Mouse (Mus musculus): ENCODE measurements around the gene Hist1h2bg. TPM values are rescaled to one million over a fixed set of nuclear protein-coding genes. Genes with fewer than 3 reads are reported as not detected.
A peak's percentile ranks its signal among the peaks of the same experiment; 100 is the strongest.

Gene Hist1h2bg
- total RNA-seq (2021) = 100 to 1,000 TPM; 105 to 116 TPM
- long read RNA-seq, experiment 1 = 0 reads
- long read RNA-seq, experiment 2 = 0 reads

DNA sequence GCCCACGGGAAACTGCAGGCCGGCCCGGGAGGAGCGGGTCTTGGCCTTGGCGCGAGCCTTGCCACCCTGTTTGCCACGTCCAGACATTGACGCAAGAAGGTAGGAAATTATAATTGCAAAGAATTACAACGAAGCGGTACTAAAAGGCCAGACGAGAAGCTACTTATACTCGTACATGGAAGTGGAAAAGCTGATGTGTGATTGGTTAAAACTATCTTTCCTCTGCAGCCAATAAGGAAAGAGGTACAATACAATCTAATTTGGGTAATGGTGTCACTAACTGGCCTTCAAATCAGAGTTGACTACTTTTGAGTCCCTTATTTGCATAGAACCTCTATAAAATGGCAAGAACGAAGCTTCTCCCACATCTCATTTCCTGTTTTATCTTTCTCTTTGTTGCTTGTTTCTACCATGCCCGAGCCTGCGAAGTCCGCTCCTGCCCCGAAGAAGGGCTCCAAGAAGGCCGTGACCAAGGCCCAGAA is at the start of gene Hist1h2bg, which contains the start of gene Hist1h2ae:
Gene Hist1h2bg (plus strand): TSS at position 375 of the 482 bp plus-strand sequence.
Gene Hist1h2ae (minus strand): TSS at position 199 of the 482 bp plus-strand sequence.
- DNase-seq = peak; percentile 53

DNA sequence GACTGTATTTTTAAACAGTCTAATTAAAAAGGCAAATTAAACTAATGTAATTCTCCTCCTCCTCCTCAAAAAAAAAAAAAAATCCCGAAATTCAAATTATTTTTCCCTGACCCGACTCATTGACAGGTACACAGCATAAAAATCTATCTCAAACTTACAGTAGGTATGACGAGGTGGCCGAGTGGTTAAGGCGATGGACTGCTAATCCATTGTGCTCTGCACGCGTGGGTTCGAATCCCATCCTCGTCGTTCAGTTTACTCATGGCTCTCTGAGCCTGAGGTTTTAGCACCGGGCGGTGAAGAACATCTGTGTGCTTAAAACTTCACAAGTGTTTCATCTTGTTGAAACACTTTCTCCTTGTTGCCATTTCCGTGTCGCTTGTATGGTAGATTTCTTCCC is 49.5 kb upstream of the Hist1h2bg start:
- DNase-seq = peak; percentile 81 to 84

GRCm38 (mm10) chr13:23523976-23524375 is 47.2 kb upstream of the Hist1h2bg start:
- DNase-seq = no peak

GRCm38 (mm10) chr13:23524654-23525053 is 46.5 kb upstream of the Hist1h2bg start:
- peak; percentile 84 to 86 for DNase-seq

- no peak for DNase-seq
Observed at GRCm38 (mm10) chr13:23525901-23526300, 45.3 kb upstream of the Hist1h2bg start.

- DNase-seq = peak; percentile 88 to 92
Observed at GRCm38 (mm10) chr13:23526312-23526711, 44.9 kb upstream of the Hist1h2bg start.

GRCm38 (mm10) chr13:23529005-23529404 is 42.2 kb upstream of the Hist1h2bg start:
- no peak for DNase-seq

DNA sequence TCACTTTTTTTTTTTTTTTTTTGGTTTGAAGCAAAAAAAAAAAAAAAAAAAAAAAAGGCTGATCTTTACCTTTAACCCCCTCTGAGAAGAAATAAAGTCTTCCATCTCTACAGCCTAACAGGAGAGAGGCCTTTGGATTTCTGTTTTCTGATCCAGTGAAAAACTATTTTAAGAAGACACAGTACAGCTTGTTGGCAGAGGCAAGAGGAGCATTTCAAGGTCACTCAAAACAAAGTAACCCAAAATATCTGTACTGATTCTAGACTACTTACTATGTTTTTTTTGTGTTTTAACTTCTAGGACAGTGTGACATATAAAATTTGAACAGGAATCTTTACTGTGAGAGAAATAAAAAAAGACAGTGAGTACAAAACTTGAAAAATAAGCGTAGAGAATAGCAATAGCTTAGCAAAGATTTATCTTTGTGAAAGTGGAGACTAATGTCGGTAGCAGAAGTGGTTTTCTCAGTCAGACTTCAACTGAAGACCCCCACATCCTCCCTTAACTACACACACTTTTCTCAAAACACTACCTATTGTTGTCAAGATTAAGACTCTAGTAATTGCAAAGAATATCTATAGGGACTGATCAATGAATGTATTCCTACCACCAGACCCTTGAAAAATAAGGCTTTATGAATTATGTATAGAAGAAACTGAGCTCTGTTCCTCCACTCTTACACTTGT is 41.6 kb upstream of the Hist1h2bg start:
- no peak for DNase-seq

DNA sequence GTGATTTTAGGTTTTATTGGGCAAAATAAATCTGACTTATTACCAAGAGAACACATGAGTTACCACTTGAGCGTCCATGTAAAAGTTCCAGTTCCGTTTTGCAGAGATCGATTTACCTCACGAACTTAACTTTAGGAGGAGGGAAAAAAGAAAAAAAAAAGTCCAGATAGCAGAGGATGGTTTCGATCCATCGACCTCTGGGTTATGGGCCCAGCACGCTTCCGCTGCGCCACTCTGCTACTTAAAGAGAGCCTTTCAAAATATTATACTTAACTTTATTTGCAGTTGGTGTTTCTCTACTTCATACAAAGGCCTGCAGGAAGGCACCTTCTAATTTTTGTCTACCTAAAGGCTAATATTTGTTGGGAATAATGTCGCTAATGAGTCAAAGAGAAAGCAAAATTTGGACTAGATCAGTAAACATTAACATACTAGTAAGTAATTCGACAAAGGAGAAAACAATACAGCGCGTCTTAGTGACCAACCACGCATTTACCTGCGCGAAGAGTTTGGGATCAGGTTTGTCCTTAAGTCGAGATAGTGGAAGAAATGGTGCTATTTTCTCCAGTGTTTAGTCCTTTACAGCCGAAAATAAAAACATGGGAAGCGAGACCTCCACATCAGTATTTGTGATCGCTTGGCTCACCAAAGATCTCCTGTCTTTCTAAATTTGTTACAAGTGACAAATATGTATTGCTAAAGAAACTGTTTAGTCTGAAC is 40.9 kb upstream of the Hist1h2bg start:
- DNase-seq = peak; percentile 41 to 56

GRCm38 (mm10) chr13:23530901-23531875 is 40.0 kb upstream of the Hist1h2bg start, which contains the start of gene Hist1h4h:
Hist1h4h (plus strand) TSS chr13:23531050.
- DNase-seq = peak; percentile 93 to 94

DNA sequence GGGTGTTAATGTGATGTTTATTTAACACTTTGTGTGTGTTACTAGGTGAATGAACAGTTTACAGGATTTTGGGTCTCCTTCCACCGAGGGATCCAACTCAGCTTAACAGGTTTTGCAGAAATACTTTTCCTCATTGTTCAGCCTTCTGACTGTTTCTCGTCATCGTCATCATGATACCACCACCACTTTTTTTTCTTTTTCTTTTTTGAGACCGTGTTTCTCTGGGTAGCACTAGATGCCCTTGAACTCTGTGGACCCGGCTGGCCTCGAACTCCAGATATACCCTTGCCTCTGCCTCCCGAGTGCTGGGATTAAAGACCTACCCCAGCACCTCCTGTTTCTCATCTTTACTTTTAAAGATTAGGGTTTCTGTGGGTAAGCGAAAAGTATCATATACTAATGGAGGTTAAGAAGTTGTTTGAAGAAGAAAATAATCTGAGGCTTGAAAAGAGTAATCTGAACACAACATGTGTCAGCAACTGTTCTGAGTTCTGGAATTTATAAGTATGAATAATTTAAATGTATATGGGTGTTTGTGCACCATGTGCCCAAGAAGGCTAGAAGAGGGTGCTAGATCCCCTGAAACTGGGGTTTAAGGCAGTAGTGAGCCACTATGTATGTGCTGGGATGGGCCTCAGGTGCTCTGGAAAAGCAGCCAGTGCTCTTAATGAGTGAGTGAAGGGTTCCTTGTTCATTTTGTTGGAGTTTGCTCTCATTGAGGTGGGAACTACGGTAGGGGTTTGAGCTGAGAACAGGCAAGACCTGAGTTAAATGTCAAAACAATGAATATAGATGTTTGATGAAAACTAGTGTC is 38.7 kb upstream of the Hist1h2bg start:
- no peak for DNase-seq

DNA sequence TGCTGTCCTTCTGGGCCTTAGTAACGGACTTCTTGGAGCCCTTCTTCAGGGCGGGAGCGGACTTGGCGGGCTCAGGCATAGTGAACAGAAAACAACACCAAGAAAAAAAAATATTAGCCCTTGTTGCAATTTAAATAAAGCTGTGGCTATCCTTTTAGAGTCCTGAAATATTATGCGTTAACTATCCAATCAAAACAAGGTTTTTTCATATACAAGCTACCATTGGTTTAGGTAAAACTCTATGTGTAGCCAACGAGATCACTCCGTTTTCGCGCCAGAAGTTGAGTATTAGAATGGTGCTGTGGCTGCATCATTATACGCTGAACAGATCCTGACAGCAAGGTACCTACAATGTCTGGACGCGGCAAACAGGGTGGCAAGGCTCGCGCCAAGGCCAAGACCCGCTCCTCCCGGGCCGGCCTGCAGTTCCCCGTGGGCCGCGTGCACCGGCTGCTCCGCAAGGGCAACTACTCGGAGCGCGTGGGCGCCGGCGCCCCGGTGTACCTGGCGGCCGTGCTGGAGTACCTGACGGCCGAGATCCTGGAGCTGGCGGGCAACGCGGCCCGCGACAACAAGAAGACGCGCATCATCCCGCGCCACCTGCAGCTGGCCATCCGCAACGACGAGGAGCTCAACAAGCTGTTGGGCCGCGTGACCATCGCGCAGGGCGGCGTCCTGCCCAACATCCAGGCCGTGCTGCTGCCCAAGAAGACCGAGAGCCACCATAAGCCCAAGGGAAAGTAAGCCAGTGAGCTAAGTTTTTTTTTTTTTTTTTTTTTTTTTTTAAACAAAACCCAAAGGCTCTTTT is 37.4 kb upstream of the Hist1h2bg start, which contains the start of gene Hist1h2af:
Gene Hist1h2af (plus strand): TSS at position 347 of the 808 bp plus-strand sequence.
- peak; percentile 61 to 67 for DNase-seq

- DNase-seq = peak in 1 of 2 experiments; percentile 16
Observed at GRCm38 (mm10) chr13:23534368-23535131, 36.6 kb upstream of the Hist1h2bg start.

- peak; percentile 85 to 88 for DNase-seq
Observed at GRCm38 (mm10) chr13:23535137-23536075, 35.8 kb upstream of the Hist1h2bg start, which contains the start of gene Hist1h3g. Hist1h3g (plus strand) TSS chr13:23535422.

DNA sequence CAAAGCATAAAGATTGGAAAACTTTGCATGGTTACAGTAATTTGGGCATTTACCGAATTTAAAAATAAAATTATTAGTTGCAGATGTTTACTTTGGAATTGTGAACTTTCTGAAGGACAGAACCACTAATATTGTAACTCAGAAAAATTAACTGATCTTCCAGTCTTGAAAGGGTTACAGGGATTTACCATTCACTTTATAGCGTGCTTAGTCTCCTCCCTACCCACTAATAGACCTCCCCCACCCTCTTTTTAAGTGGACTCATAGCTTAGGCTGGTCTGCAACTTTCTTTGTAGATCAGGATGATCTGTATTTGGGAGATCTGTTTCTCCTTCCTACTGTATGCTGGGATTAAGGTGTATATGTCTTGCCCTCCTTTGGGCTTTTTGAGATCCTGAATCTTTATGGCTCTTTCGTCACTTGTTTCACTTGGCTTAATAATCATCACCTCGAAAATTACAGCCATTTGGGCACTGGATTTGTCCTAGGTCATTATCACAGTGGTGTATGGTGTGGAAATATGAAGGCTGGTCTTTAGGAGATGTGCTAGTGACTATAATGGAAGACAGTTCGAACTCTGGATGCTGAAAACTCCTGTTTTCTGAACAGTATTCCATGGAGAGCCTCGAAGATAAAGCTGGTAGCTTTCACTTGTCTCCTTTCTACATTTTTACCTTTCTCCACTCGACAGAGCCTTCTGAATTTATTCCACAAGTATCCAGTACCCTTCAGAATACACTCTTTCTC is 34.9 kb upstream of the Hist1h2bg start:
- DNase-seq = no peak

DNA sequence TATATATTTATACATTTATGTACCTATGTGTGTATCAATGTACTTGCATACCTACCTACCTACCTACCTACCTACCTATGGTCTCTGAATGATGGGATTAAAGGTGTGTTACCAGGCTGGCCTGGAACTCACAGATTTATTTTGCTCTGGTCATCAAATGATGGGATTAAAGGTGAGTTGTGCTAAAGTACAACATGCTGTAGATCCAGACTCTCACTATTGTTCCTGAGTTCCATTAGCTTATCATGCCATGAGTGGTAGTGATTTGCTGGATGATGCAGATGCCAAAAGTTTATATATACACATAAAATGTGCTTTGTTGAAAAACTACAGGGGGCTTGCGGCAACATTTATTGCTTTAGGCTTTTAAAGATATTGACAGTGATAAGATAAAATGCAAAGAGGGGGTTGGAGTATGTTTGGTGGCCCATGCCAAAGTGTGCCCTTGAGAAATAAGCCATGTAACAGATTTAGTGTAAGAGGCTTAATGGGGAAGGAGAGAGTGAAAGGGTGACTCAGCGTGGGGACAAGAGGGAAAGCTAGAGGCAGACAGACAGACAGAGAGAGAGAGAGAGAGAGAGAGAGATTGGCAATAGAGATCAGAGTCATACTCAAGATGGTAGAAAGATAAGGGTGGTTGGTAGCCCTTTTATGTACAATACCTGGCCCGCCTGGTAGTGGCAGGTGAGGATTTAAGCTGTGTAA is 34.0 kb upstream of the Hist1h2bg start:
- no peak for DNase-seq
